ENCODE assay signal across 26 mouse cellular contexts in genomic region chr16:23849720-23850119, GRCm38 (mm10). TPM values are rescaled to one million over a fixed set of nuclear protein-coding genes. Genes with fewer than 3 reads are reported as not detected.
A peak's percentile ranks its signal among the peaks of the same experiment; 100 is the strongest.
DNase-seq lines count a peak whose midpoint lies in the region; ATAC-seq and TF ChIP-seq lines count a peak whose summit lies in the region.
"Had no signal": no experiment of that assay in that cellular context is flagged by ENCODE, and none has a peak within 500 bp of the region (broad histone marks: within the 10 kb centered on the region; RNA-seq: fewer than 3 reads in every experiment).

No protein-coding gene starts in this region.

- no peaks in the 10 kb centered on the region for H3K27me3 ChIP-seq in lung, embryonic 14.5 days (ENCODE audit: insufficient read depth, low read length)
- H3K27me3 ChIP-seq in neural tube, embryonic 13.5 days, result no peaks in the 10 kb centered on the region
- H3K27me3 ChIP-seq in neural tube, embryonic 15.5 days (replicated peaks), result no peaks in the 10 kb centered on the region
- H3K27me3 ChIP-seq: embryonic facial prominence, embryonic 13.5 days; embryonic facial prominence, embryonic 15.5 days had no signal

- no peaks in the 10 kb centered on the region for H3K9me3 ChIP-seq in lung, embryonic 14.5 days (ENCODE audit: low read depth, low read length)
- no peaks in the 10 kb centered on the region for H3K9me3 ChIP-seq in neural tube, embryonic 13.5 days
- H3K9me3 ChIP-seq in neural tube, embryonic 15.5 days (replicated peaks), result no peaks in the 10 kb centered on the region
- H3K9me3 ChIP-seq: embryonic facial prominence, embryonic 13.5 days; embryonic facial prominence, embryonic 15.5 days; forebrain, embryonic 10.5 days; forebrain, embryonic 12.5 days had no signal

- no peaks in the 10 kb centered on the region for H3K4me1 ChIP-seq in lung, embryonic 14.5 days (ENCODE audit: insufficient read depth)
- H3K4me1 ChIP-seq in neural tube, embryonic 13.5 days (replicated peaks), result no peaks in the 10 kb centered on the region
- H3K4me1 ChIP-seq in neural tube, embryonic 15.5 days, result peaks cover 6% of the 10 kb centered on the region; the same call in 1 of the 2 replicates
- H3K4me1 ChIP-seq: embryonic facial prominence, embryonic 13.5 days; embryonic facial prominence, embryonic 15.5 days; forebrain, embryonic 10.5 days; forebrain, embryonic 12.5 days had no signal

- no peaks in the 10 kb centered on the region for H3K36me3 ChIP-seq in lung, embryonic 14.5 days (ENCODE audit: insufficient read depth)
- no peaks in the 10 kb centered on the region for H3K36me3 ChIP-seq in neural tube, embryonic 13.5 days
- H3K36me3 ChIP-seq in neural tube, embryonic 15.5 days, result no peaks in the 10 kb centered on the region
- H3K36me3 ChIP-seq: embryonic facial prominence, embryonic 13.5 days; embryonic facial prominence, embryonic 15.5 days; forebrain, embryonic 10.5 days; forebrain, embryonic 12.5 days had no signal

- TF ChIP-seq CTCF in lung, embryonic 14.5 days (IDR thresholded peaks at IDR 0.05; ENCODE audit: low read depth), result no peak

- H3K4me3 ChIP-seq in lung, embryonic 14.5 days (ENCODE audit: low read depth, low read length), result no peak overlapping the region
- H3K4me3 ChIP-seq in neural tube, embryonic 13.5 days, result no peak overlapping the region
- H3K4me3 ChIP-seq in neural tube, embryonic 15.5 days (replicated peaks), result no peak overlapping the region
- H3K4me3 ChIP-seq: embryonic facial prominence, embryonic 13.5 days; embryonic facial prominence, embryonic 15.5 days; erythroblast, embryonic 14.5 days; forebrain, embryonic 10.5 days; forebrain, embryonic 12.5 days had no signal

- no peak overlapping the region for H3K27ac ChIP-seq in lung, embryonic 14.5 days (ENCODE audit: low read depth)
- H3K27ac ChIP-seq in neural tube, embryonic 13.5 days (replicated peaks), result 0 out of 2 replicates have a peak overlapping the region, but pooled peaks have one; percentile 68
- peak overlapping the region; percentile 60; the same call in 1 of the 2 replicates for H3K27ac ChIP-seq in neural tube, embryonic 15.5 days (replicated peaks)
- H3K27ac ChIP-seq: embryonic facial prominence, embryonic 13.5 days; embryonic facial prominence, embryonic 15.5 days; forebrain, embryonic 10.5 days; forebrain, embryonic 12.5 days had no signal

- H3K4me2 ChIP-seq in lung, embryonic 14.5 days, result no peak overlapping the region
- no peak overlapping the region for H3K4me2 ChIP-seq in neural tube, embryonic 13.5 days
- H3K4me2 ChIP-seq in neural tube, embryonic 15.5 days, result no peak overlapping the region
- H3K4me2 ChIP-seq: embryonic facial prominence, embryonic 13.5 days; embryonic facial prominence, embryonic 15.5 days; forebrain, embryonic 12.5 days had no signal

- peak; percentile 48 for DNase-seq in lung, embryonic 14.5 days
- DNase-seq in lung, postnatal 10 days, result no peak
- no peak for DNase-seq in neural tube, embryonic 10.5 days (ENCODE audit: extremely low spot score, low spot score)
- DNase-seq in left cerebral cortex, adult 18-20 months (ENCODE audit: low spot score in 2 of 2), result no peak
- DNase-seq: adrenal gland, adult 2 months; adrenal gland, postnatal 10 days; adrenal gland, postnatal 25 days; cerebellum, adult 11 months; cerebellum, adult 18-20 months; cerebellum, adult 8-10 months; cerebellum, adult 9-11 months; cerebellum, postnatal 14 days; cerebellum, postnatal 36 days; embryo, embryonic 11 days had no signal

- no peak overlapping the region for H3K9ac ChIP-seq in lung, embryonic 14.5 days
- H3K9ac ChIP-seq in neural tube, embryonic 13.5 days, result no peak overlapping the region
- H3K9ac ChIP-seq in neural tube, embryonic 15.5 days (replicated peaks), result no peak overlapping the region
- H3K9ac ChIP-seq: embryonic facial prominence, embryonic 13.5 days; embryonic facial prominence, embryonic 15.5 days; forebrain, embryonic 12.5 days had no signal

- ATAC-seq in lung, embryonic 14.5 days (ENCODE audit: insufficient read depth), result no peak
- peak; percentile 71; the same call in 1 of the 2 replicates for ATAC-seq in neural tube, embryonic 13.5 days (ENCODE audit: low read depth)
- ATAC-seq in neural tube, embryonic 15.5 days (ENCODE audit: low FRiP score), result peak; percentile 59; the same call in 1 of the 2 replicates
- ATAC-seq: forebrain, embryonic 14.5 days had no signal

RNA-seq across cellular contexts. Expression of gene Sst, which starts 41.0 kb away (rescaled TPM):
- polyA plus RNA-seq in lung, embryonic 14.5 days (2014; fragmentation: Nextera tagmentation; extraction: Ambion mirVana), result not detected in 2 replicates
- polyA plus RNA-seq in neural tube, embryonic 13.5 days (2015; fragmentation: Nextera tagmentation; extraction: Ambion mirVana), result 198 and 228 TPM in 2 replicates
- polyA plus RNA-seq in neural tube, embryonic 15.5 days (2015; fragmentation: Nextera tagmentation; extraction: Ambion mirVana), result 237 and 269 TPM in 2 replicates
- 100 to 1,000 TPM; 420 to 444 TPM for total RNA-seq in left cerebral cortex, adult 18-20 months (2021)
- total RNA-seq: adrenal gland, postnatal 25 days; common myeloid progenitor, adult 5-6 weeks; ES-E14; MEL had no signal
- polyA plus RNA-seq: adrenal gland, adult 2 months; C2C12; erythroblast, embryonic 14.5 days had no signal

Comparison
In these comparisons a context has a peak if more than half of its experiments do, and no peak if none do; other contexts are left out.
1. RNA of gene Sst, which starts 41.0 kb away (polyA plus RNA-seq): 237 to 269 TPM in neural tube, embryonic 15.5 days and 198 to 228 TPM in neural tube, embryonic 13.5 days; not detected in lung, embryonic 14.5 days; every median in the first group is over 100 times any median in the second.